Mouse (Mus musculus) neural tube, embryonic 11.5 days (tissue): ENCODE results near the gene Rrp9. TPM values are rescaled to one million over a fixed set of nuclear protein-coding genes. Genes with fewer than 3 reads are reported as not detected.

ENCODE experiments used
- polyA plus RNA-seq: library from polyadenylated mRNA; unstranded; fragments of >200 nt; fragmentation: Nextera tagmentation; extraction: Ambion mirVana; gene quantifications from 2 replicates; pipeline ENCODE4 v1.2.1, GENCODE M21; 2014

The Rrp9 gene
- polyA plus RNA-seq, 1 experiment from 2014 or later, result 48.1 TPM

Other genes starting within 250 kb of the Rrp9 start
- gene Alas1, start 227.3 kb upstream of the Rrp9 start, polyA plus RNA-seq, result 89.5 and 89.8 TPM in 2 replicates
- 23.7 and 26.6 TPM in 2 replicates for gene Poc1a, start 194.9 kb upstream of the Rrp9 start, polyA plus RNA-seq
- 28.1 and 28.7 TPM in 2 replicates for gene Dusp7, start 107.3 kb upstream of the Rrp9 start, polyA plus RNA-seq
- gene Rpl29, start 46.5 kb upstream of the Rrp9 start, polyA plus RNA-seq, result 844 and 856 TPM in 2 replicates
- 32.1 and 33.4 TPM in 2 replicates for gene Acy1, start 37.6 kb upstream of the Rrp9 start, polyA plus RNA-seq
- 7.3 and 7.5 TPM in 2 replicates for gene Abhd14b, start 28.5 kb upstream of the Rrp9 start, polyA plus RNA-seq
- gene Abhd14a, start 28.3 kb upstream of the Rrp9 start, polyA plus RNA-seq, result 33.9 and 38.6 TPM in 2 replicates
- gene Pcbp4, start 22.7 kb upstream of the Rrp9 start, polyA plus RNA-seq, result 267 and 278 TPM in 2 replicates
- gene Gpr62, start 10.0 kb upstream of the Rrp9 start, polyA plus RNA-seq, result 0.20 and 0.23 TPM in 2 replicates
- 0.98 and 1.6 TPM in 2 replicates for gene Parp3, start 986 bp downstream of the Rrp9 start, polyA plus RNA-seq
- not detected in 2 replicates for gene Iqcf1, start 24.0 kb downstream of the Rrp9 start, polyA plus RNA-seq
- not detected in 2 replicates for gene Iqcf5, start 38.6 kb downstream of the Rrp9 start, polyA plus RNA-seq
- not detected in 2 replicates for gene Iqcf3, start 85.7 kb downstream of the Rrp9 start, polyA plus RNA-seq
- gene Iqcf4, start 95.0 kb downstream of the Rrp9 start, polyA plus RNA-seq, result not detected in 2 replicates
- not detected in 2 replicates for gene Iqcf6, start 150.6 kb downstream of the Rrp9 start, polyA plus RNA-seq
- 20.6 and 26.1 TPM in 2 replicates for gene Grm2, start 180.1 kb downstream of the Rrp9 start, polyA plus RNA-seq
- 31.8 and 38.5 TPM in 2 replicates for gene Tex264, start 210.0 kb downstream of the Rrp9 start, polyA plus RNA-seq